Mouse (Mus musculus): ENCODE data around the gene Mapk1ip1l.

DNA sequence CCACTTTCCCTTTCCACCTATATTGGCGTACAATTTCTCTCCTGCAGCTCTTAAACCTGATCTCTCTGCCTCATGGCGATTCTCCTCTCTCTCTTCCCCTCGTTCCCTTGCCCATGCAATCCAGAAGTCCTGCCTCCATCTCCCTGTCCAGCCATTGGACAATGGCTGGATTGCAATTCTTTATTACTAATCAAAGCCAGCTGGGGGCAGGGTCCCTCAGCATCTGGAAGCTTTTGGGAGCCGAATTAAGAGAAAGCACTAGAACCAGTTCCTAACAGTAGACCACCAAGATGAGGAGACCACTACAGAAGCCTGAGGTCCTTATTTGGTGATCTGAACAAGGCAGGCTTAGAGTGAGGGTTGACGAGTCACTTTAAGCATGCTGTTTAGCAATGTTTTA, 33.9 kb downstream of the Mapk1ip1l start:
- TF ChIP-seq CTCF (IDR thresholded peaks at IDR 0.05; ENCODE audit: borderline replicate concordance, insufficient read depth, low read length) (no peak), POLR2A (IDR thresholded peaks at IDR 0.05; ENCODE audit: low read depth, low read length) (no peak)
